Mouse (Mus musculus) liver, adult 2 months (tissue): Measurements from ENCODE around the gene Ficd. TPM values are rescaled to one million over a fixed set of nuclear protein-coding genes. Genes with fewer than 3 reads are reported as not detected.
A peak's percentile ranks its signal among the peaks of the same experiment; 100 is the strongest.
"Not testable (repeated sequence)": the region's sequence is repeated elsewhere in the genome, so short reads cannot be mapped to it uniquely, and the experiment has no call there.

ENCODE experiments used
- DNase-seq: peaks from one replicate; pipeline ENCODE4 v3.0.0-alpha.2; 2011; ENCODE audit warnings: low read depth, low spot score; ENCODE audit errors: extremely low read depth
- H3K27ac ChIP-seq: fragments of 200-500 bp; replicated peaks from 2 replicates; pipeline ENCODE4 v1.5.1; 2012; ENCODE audit warnings: low read depth, mild to moderate bottlenecking, control low read depth, inconsistent platforms, low read length; ENCODE audit not compliant: insufficient read depth
- H3K27me3 ChIP-seq: fragments of 200-500 bp; 2 replicates; pipeline ENCODE4 v1.6.1; 2012; ENCODE audit warnings: mild to moderate bottlenecking, moderate library complexity, low read length, inconsistent platforms; ENCODE audit not compliant: control insufficient read depth, insufficient read depth
- H3K36me3 ChIP-seq: fragments of 200-500 bp; 2 replicates; pipeline ENCODE4 v1.6.1; 2012; ENCODE audit warnings: low read length, inconsistent platforms; ENCODE audit not compliant: control insufficient read depth, insufficient read depth
- H3K4me1 ChIP-seq: fragments of 200-500 bp; 2 replicates; pipeline ENCODE4 v1.6.1; 2011; ENCODE audit warnings: low read length; ENCODE audit not compliant: control insufficient read depth, insufficient read depth
- H3K4me3 ChIP-seq: fragments of 200-500 bp; 2 replicates; pipeline ENCODE4 v1.5.1; 2011; ENCODE audit warnings: low read depth, mild to moderate bottlenecking, control low read depth, low read length, moderate library complexity; ENCODE audit not compliant: insufficient read depth
- H3K79me2 ChIP-seq: fragments of 200-500 bp; 2 replicates; pipeline ENCODE4 v1.6.1; 2012; ENCODE audit warnings: inconsistent platforms, mild to moderate bottlenecking, low read length, moderate library complexity; ENCODE audit not compliant: control insufficient read depth, insufficient read depth
- H3K9ac ChIP-seq: fragments of 200-500 bp; 2 replicates; pipeline ENCODE4 v1.6.1; 2012; ENCODE audit warnings: low read depth, mild to moderate bottlenecking, control low read depth, inconsistent platforms, low read length
- CTCF ChIP-seq: fragments of 200-500 bp; IDR thresholded peaks from 2 replicates; pipeline ENCODE4 v1.5.1; 2011; ENCODE audit warnings: low read depth, low read length, control low read depth
- POLR2A ChIP-seq: fragments of 200-500 bp; IDR thresholded peaks from 2 replicates; pipeline ENCODE4 v1.6.1; 2011; ENCODE audit warnings: low read length, control low read depth; ENCODE audit not compliant: insufficient read depth; ENCODE audit errors: extremely low read depth
- WGBS: fragments of 180-500 bp; shearing (Covaris S2); methylation state at CpG from one replicate; pipeline ENCODE4 v1.1.7; 2018; 5-methylcytosine and 5-hydroxymethylcytosine counted together
- polyA plus RNA-seq: library from polyadenylated mRNA; depleted of rRNA; stranded (reverse); fragments of >200 nt; gene quantifications from 2 replicates; pipeline ENCODE4 v1.2.3, GENCODE M21; 2012
- total RNA-seq: library from RNA; depleted of rRNA; stranded (reverse); fragments of >200 nt; gene quantifications from 2 replicates; pipeline ENCODE4 v1.2.3, GENCODE M21; 2014

Gene Ficd
- total and polyA plus RNA-seq, 2 experiments = 2.5 to 7.2 TPM

DNA sequence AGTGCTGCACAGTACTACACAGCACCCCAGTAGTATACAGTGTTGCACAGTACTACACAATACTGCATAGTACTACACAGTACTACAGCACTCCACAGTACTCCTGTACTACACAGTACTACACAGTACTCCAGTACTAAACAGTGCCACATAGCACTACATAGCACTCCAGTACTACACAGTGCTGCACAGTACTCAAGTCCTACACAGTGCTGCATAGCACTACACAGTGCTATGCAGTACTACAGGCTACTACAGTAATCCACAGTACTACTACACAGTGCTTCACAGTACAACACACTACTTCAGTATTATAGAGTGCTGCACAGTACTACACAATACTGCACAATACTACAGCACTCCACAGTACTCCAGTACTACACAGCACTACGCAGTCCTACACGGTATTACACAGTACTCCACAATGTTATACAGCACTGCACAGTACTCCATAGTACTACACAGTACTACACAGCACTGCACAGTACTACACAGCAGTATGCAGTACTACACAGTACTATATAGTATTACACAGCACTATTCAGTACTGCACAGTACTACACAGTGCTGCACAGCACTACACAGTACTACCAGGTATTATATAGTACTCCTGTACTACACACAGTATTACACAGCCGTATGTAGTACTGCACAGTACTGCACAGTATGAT is 44.6 kb downstream of the Ficd start:
- no peak for TF ChIP-seq POLR2A
- no peak for DNase-seq
- Histone ChIP-seq H3K4me1 (no peaks in the 10 kb centered on the region), H3K79me2 (no peaks in the 10 kb centered on the region), H3K4me3 (no peak overlapping the region), H3K27me3 (no peaks in the 10 kb centered on the region), H3K27ac (no peak overlapping the region), H3K9ac (no peak overlapping the region), H3K36me3 (peaks cover 8% of the 10 kb centered on the region; the same call in 1 of the 2 replicates)
- 96% methylated on average over 3 of the region's 3 CpGs for WGBS

DNA sequence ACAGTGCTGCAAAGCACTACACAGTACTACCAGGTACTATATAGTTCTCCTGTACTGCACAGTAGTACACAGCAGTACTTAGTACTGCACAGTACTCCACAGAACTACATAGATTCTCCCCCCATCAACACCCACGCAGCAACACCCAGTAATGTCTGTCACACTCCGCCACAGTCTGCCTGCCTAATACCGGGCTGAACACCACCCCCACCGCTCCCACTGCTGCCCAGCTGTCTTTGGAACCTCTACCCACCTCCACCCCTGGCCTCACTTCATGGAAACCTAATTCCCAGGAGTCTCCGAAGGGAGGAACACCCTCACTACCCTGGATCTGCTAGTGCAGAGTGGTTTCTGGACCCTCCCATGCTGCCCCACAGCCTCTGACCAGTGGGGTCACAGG is 45.2 kb downstream of the Ficd start:
- H3K36me3 ChIP-seq = peaks cover 8% of the 10 kb centered on the region; the same call in 1 of the 2 replicates
- H3K4me3 ChIP-seq = no peak overlapping the region
- H3K9ac ChIP-seq = no peak overlapping the region
- no peaks in the 10 kb centered on the region for H3K79me2 ChIP-seq
- no peaks in the 10 kb centered on the region for H3K27me3 ChIP-seq
- H3K27ac ChIP-seq = no peak overlapping the region
- 89% methylated on average over 5 of the region's 5 CpGs for WGBS
- TF ChIP-seq CTCF (no peak), POLR2A (no peak)
- H3K4me1 ChIP-seq = no peaks in the 10 kb centered on the region
- DNase-seq = no peak

- no peaks in the 10 kb centered on the region for H3K4me1 ChIP-seq
- H3K4me3 ChIP-seq = no peak overlapping the region
- TF ChIP-seq POLR2A (no peak), CTCF (no peak)
- no peaks in the 10 kb centered on the region for H3K79me2 ChIP-seq
- H3K9ac ChIP-seq = no peak overlapping the region
- DNase-seq = no peak
- WGBS = 77% methylated on average over 7 of the region's 7 CpGs
- H3K27ac ChIP-seq = no peak overlapping the region
- peaks cover 3% of the 10 kb centered on the region; the same call in 1 of the 2 replicates for H3K36me3 ChIP-seq
- no peaks in the 10 kb centered on the region for H3K27me3 ChIP-seq
Measured at GRCm38 (mm10) chr5:113781254-113781653, 45.7 kb downstream of the Ficd start.

GRCm38 (mm10) chr5:113781875-113782274 is 46.3 kb downstream of the Ficd start:
- WGBS = 73% methylated on average over 7 of the region's 7 CpGs
- H3K4me3 ChIP-seq = no peak overlapping the region
- no peaks in the 10 kb centered on the region for H3K79me2 ChIP-seq
- DNase-seq = no peak
- peaks cover 3% of the 10 kb centered on the region; the same call in 1 of the 2 replicates for H3K36me3 ChIP-seq
- no peak overlapping the region for H3K9ac ChIP-seq
- TF ChIP-seq CTCF = no peak
- TF ChIP-seq POLR2A = no peak
- H3K27ac ChIP-seq = no peak overlapping the region
- H3K4me1 ChIP-seq = no peaks in the 10 kb centered on the region
- no peaks in the 10 kb centered on the region for H3K27me3 ChIP-seq

DNA sequence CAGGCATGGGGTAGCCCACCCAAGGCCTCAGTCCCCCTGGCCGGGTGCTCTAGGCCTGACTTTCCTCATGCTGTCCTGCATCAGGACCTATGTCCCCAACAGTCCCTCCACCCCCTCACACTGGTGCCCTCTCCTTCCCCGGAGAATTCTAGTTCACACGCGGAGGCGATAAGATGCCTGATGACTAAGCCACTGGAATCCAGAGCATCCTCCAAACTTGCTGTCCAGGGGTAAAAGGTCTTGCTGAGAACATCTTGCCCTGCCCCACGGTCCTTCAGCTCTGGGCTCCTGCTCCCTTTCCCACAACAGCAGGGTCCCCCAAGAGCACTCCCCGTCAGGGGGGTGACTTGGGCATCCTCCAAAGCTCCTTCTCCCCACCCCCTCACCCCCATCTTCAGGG is 47.0 kb downstream of the Ficd start:
- DNase-seq = no peak
- Histone ChIP-seq H3K4me3 (no peak overlapping the region), H3K36me3 (no peaks in the 10 kb centered on the region), H3K4me1 (no peaks in the 10 kb centered on the region), H3K27ac (no peak overlapping the region), H3K27me3 (no peaks in the 10 kb centered on the region), H3K9ac (no peak overlapping the region), H3K79me2 (no peaks in the 10 kb centered on the region)
- WGBS = 85% methylated on average over 7 of the region's 7 CpGs
- TF ChIP-seq CTCF = no peak
- TF ChIP-seq POLR2A = no peak

- H3K27ac ChIP-seq = no peak overlapping the region
- no peaks in the 10 kb centered on the region for H3K36me3 ChIP-seq
- 24% methylated on average over 12 of the region's 12 CpGs for WGBS
- no peak for TF ChIP-seq POLR2A
- no peak for TF ChIP-seq CTCF
- H3K9ac ChIP-seq = no peak overlapping the region
- H3K4me1 ChIP-seq = no peaks in the 10 kb centered on the region
- no peaks in the 10 kb centered on the region for H3K27me3 ChIP-seq
- no peak overlapping the region for H3K4me3 ChIP-seq
- peak; percentile 19 for DNase-seq
- H3K79me2 ChIP-seq = no peaks in the 10 kb centered on the region
Measured at GRCm38 (mm10) chr5:113783581-113784001, 48.0 kb downstream of the Ficd start.

GRCm38 (mm10) chr5:113784104-113784503 is 48.5 kb downstream of the Ficd start:
- not testable (repeated sequence) for H3K4me3 ChIP-seq, H3K27ac ChIP-seq, H3K9ac ChIP-seq, H3K27me3 ChIP-seq, H3K36me3 ChIP-seq, H3K79me2 ChIP-seq, H3K4me1 ChIP-seq, DNase-seq
- WGBS = 29% methylated on average over 3 of the region's 3 CpGs
